ENCODE assay signal across 29 mouse cellular contexts in the genomic region with DNA sequence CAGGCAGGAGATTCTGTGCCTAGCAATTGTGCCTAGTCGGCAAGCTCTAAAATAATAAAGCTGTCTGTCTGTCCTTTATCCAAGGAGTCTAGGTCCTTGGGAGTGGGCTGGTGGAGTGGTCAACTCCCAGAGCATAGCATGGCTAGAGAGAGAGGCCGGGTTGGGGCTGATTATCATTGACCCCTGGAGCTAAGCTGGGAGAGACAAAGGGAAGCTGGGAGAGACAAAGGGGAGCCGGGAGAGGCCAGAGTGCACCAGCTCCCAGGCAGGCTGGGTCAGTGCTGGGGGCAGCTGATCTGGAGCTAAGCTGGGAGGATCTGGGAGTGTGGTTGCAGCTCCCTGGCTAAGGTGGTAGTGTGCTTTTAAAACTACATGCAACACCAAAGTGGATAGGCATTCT. TPM values are rescaled to one million over a fixed set of nuclear protein-coding genes. Genes with fewer than 3 reads are reported as not detected.
DNase-seq lines count a peak whose midpoint lies in the region; ATAC-seq and TF ChIP-seq lines count a peak whose summit lies in the region.
"Had no signal": no experiment of that assay in that cellular context is flagged by ENCODE, and none has a peak within 500 bp of the region (broad histone marks: within the 10 kb centered on the region; RNA-seq: fewer than 3 reads in every experiment).

No protein-coding gene starts in this region.

- 43% methylated on average over 3 of the region's 3 CpGs for WGBS in kidney, embryonic 16.5 days

- no peak for TF ChIP-seq POLR2A in ES-Bruce4 (IDR thresholded peaks at IDR 0.05; ENCODE audit: insufficient read depth, low read length)

- no peak overlapping the region for H3K9ac ChIP-seq in kidney, embryonic 16.5 days (replicated peaks; ENCODE audit: low read length)
- no peak overlapping the region for H3K9ac ChIP-seq in ES-Bruce4 (ENCODE audit: low read depth, poor library complexity, severe bottlenecking)
- H3K9ac ChIP-seq: embryonic facial prominence, embryonic 12.5 days; forebrain, embryonic 12.5 days; forebrain, postnatal 0 days; heart, embryonic 15.5 days; hindbrain, embryonic 14.5 days had no signal

- H3K27me3 ChIP-seq in kidney, embryonic 16.5 days (ENCODE audit: insufficient read depth, low read length), result no peaks in the 10 kb centered on the region
- H3K27me3 ChIP-seq in ES-Bruce4 (ENCODE audit: control insufficient read depth, insufficient read depth, low read length, poor library complexity, severe bottlenecking), result no peaks in the 10 kb centered on the region
- H3K27me3 ChIP-seq: embryonic facial prominence, embryonic 12.5 days; heart, embryonic 15.5 days had no signal

- peak overlapping the region; percentile 46; the same call in 1 of the 2 replicates for H3K27ac ChIP-seq in kidney, embryonic 16.5 days (ENCODE audit: low read length)
- no peak overlapping the region for H3K27ac ChIP-seq in ES-Bruce4 (ENCODE audit: insufficient read depth, low read length)
- H3K27ac ChIP-seq: embryonic facial prominence, embryonic 12.5 days; forebrain, embryonic 12.5 days; heart, adult 2 months; heart, embryonic 15.5 days; hindbrain, embryonic 14.5 days had no signal

- ATAC-seq in kidney, embryonic 16.5 days (ENCODE audit: low FRiP score, low TSS enrichment), result no peak
- ATAC-seq: CD4-positive, CD25-positive, alpha-beta regulatory T cell, adult 4 months; forebrain, postnatal 0 days had no signal

- peak; percentile 29 for DNase-seq in embryo, embryonic 10 days (ENCODE audit: low spot score)
- no peak for DNase-seq in embryo, embryonic 11 days
- DNase-seq in kidney, postnatal 4 days, result no peak
- peak; percentile 40 for DNase-seq in retina, postnatal 1 day
- DNase-seq in layer of hippocampus, adult 8-10 months (ENCODE audit: low spot score in 2 of 2), result no peak
- DNase-seq: adrenal gland, postnatal 10 days; B cell, adult 2 months; cerebellum, adult 11 months; cerebellum, adult 8-10 months; cerebellum, postnatal 25 days; forebrain, postnatal 0 days; gastrocnemius, postnatal 14 days; heart, adult 2 months; heart, postnatal 14 days had no signal

- no peaks in the 10 kb centered on the region for H3K36me3 ChIP-seq in kidney, embryonic 16.5 days (ENCODE audit: insufficient read depth, low read length)
- no peaks in the 10 kb centered on the region for H3K36me3 ChIP-seq in ES-Bruce4 (ENCODE audit: control insufficient read depth, insufficient read depth, low read length, poor library complexity, severe bottlenecking)
- H3K36me3 ChIP-seq: embryonic facial prominence, embryonic 12.5 days; forebrain, embryonic 12.5 days; heart, embryonic 15.5 days had no signal

- no peak overlapping the region for H3K4me3 ChIP-seq in kidney, embryonic 16.5 days (ENCODE audit: low read length)
- H3K4me3 ChIP-seq in ES-Bruce4 (ENCODE audit: low read depth, low read length), result no peak overlapping the region
- H3K4me3 ChIP-seq: embryonic facial prominence, embryonic 12.5 days; forebrain, embryonic 12.5 days; heart, adult 2 months; heart, embryonic 15.5 days had no signal

- no peak overlapping the region for H3K4me2 ChIP-seq in kidney, embryonic 16.5 days (replicated peaks; ENCODE audit: low read depth, low read length)
- H3K4me2 ChIP-seq: embryonic facial prominence, embryonic 12.5 days; forebrain, embryonic 12.5 days; heart, embryonic 11.5 days; heart, embryonic 15.5 days; hindbrain, embryonic 14.5 days had no signal

- peak; percentile 71; the same call in 1 of the 2 replicates for TF ChIP-seq EP300 in ES-Bruce4 (IDR thresholded peaks at IDR 0.05; ENCODE audit: insufficient read depth, low read depth, low read length)

- peaks cover 13% of the 10 kb centered on the region for H3K4me1 ChIP-seq in kidney, embryonic 16.5 days (ENCODE audit: insufficient read depth, low read length)
- peaks cover 2% of the 10 kb centered on the region for H3K4me1 ChIP-seq in ES-Bruce4 (ENCODE audit: control insufficient read depth, insufficient read depth, low read length)
- H3K4me1 ChIP-seq: embryonic facial prominence, embryonic 12.5 days had no signal

- no peak for TF ChIP-seq CTCF in ES-Bruce4 (IDR thresholded peaks at IDR 0.05; ENCODE audit: low read depth, low read length)

- no peaks in the 10 kb centered on the region for H3K9me3 ChIP-seq in kidney, embryonic 16.5 days (ENCODE audit: low read length)
- no peaks in the 10 kb centered on the region; the same call in 1 of the 2 replicates for H3K9me3 ChIP-seq in ES-Bruce4 (replicated peaks; ENCODE audit: control insufficient read depth, insufficient read depth, low read length, poor library complexity, severe bottlenecking)
- H3K9me3 ChIP-seq: embryonic facial prominence, embryonic 12.5 days; forebrain, embryonic 12.5 days; heart, embryonic 15.5 days had no signal

RNA-seq across cellular contexts. Expression of a gene that starts 9.2 kb away (rescaled TPM):
- not detected in 2 replicates for polyA plus RNA-seq in kidney, embryonic 16.5 days (2015; fragmentation: Nextera tagmentation; extraction: Ambion mirVana)
- not detected in 2 replicates for polyA plus RNA-seq in ES-Bruce4 (2011; ENCODE audit: insufficient read depth, insufficient read length, low read depth, missing spikeins)
- not detected for total RNA-seq in layer of hippocampus, adult 8-10 months (2022)
- total RNA-seq: adrenal gland, postnatal 10 days; adrenal gland, postnatal 4 days; forebrain, postnatal 0 days; gastrocnemius, adult 18-20 months; gastrocnemius, postnatal 14 days; heart, adult 2 months; heart, postnatal 14 days; hematopoietic stem cell, adult 5-6 weeks; MEL had no signal
- polyA plus RNA-seq: CD4-positive, CD25-positive, alpha-beta regulatory T cell, adult 4 months; embryonic facial prominence, embryonic 12.5 days; forebrain, embryonic 12.5 days; gonadal fat pad, adult 2 months; heart, adult 2 months; heart, embryonic 11.5 days; heart, embryonic 15.5 days; hindbrain, embryonic 14.5 days had no signal

RNA-seq across cellular contexts. Expression of a gene that starts 11.9 kb away (rescaled TPM):
- 5.5 and 6.0 TPM in 2 replicates for polyA plus RNA-seq in kidney, embryonic 16.5 days (2015; fragmentation: Nextera tagmentation; extraction: Ambion mirVana)
- polyA plus RNA-seq in ES-Bruce4 (2011; ENCODE audit: insufficient read depth, insufficient read length, low read depth, missing spikeins), result 8.1 and 9.0 TPM in 2 replicates
- 100 to 1,000 TPM; 144 to 170 (median 155) TPM for total RNA-seq in layer of hippocampus, adult 8-10 months (2022)
- total RNA-seq: hematopoietic stem cell, adult 5-6 weeks; MEL had no signal

RNA-seq across cellular contexts. Expression of a gene that starts 22.7 kb away (rescaled TPM):
- not detected in 2 replicates for polyA plus RNA-seq in kidney, embryonic 16.5 days (2015; fragmentation: Nextera tagmentation; extraction: Ambion mirVana)
- not detected in 2 replicates for polyA plus RNA-seq in ES-Bruce4 (2011; ENCODE audit: insufficient read depth, insufficient read length, low read depth, missing spikeins)
- not detected for total RNA-seq in layer of hippocampus, adult 8-10 months (2022)
- total RNA-seq: adrenal gland, postnatal 10 days; adrenal gland, postnatal 4 days; forebrain, postnatal 0 days; gastrocnemius, adult 18-20 months; gastrocnemius, postnatal 14 days; heart, adult 2 months; heart, postnatal 14 days; hematopoietic stem cell, adult 5-6 weeks; MEL had no signal
- polyA plus RNA-seq: brain, embryonic 14.5 days; CD4-positive, CD25-positive, alpha-beta regulatory T cell, adult 4 months; cortical plate, adult 2 months; embryonic facial prominence, embryonic 12.5 days; forebrain, embryonic 12.5 days; forebrain, postnatal 0 days; gonadal fat pad, adult 2 months; heart, adult 2 months; heart, embryonic 11.5 days; heart, embryonic 15.5 days; hindbrain, embryonic 14.5 days had no signal

RNA-seq across cellular contexts. Expression of a gene that starts 28.7 kb away (rescaled TPM):
- polyA plus RNA-seq in kidney, embryonic 16.5 days (2015; fragmentation: Nextera tagmentation; extraction: Ambion mirVana), result 8.5 and 8.7 TPM in 2 replicates
- polyA plus RNA-seq in ES-Bruce4 (2011; ENCODE audit: insufficient read depth, insufficient read length, low read depth, missing spikeins), result 0.90 and 0.99 TPM in 2 replicates
- total RNA-seq in layer of hippocampus, adult 8-10 months (2022), result 1 to 10 TPM; 4.5 to 7.5 (median 6.3) TPM

Comparison
In these comparisons a context has a peak if more than half of its experiments do, and no peak if none do; other contexts are left out.
1. DNase-seq: peak in embryo, embryonic 10 days (single experiment) and retina, postnatal 1 day (single experiment); none in embryo, embryonic 11 days (single experiment), kidney, postnatal 4 days (0 of 2) and layer of hippocampus, adult 8-10 months (0 of 2).